Mouse (Mus musculus) cerebellum, postnatal 36 days (tissue): ENCODE results near the gene Paics.
A peak's percentile ranks its signal among the peaks of the same experiment; 100 is the strongest.
"Not testable (repeated sequence)": the region's sequence is repeated elsewhere in the genome, so short reads cannot be mapped to it uniquely, and the experiment has no call there.

Experiments
- DNase-seq, 2 experiments: peaks; one replicate each; pipeline ENCODE4 v3.0.0; 2021 to 2022; ENCODE audit warnings: mixed read lengths in 2 of 2

Gene Paics

GRCm38 (mm10) chr5:76952112-76953040 is 1.3 kb downstream of the Paics start:
- no peak for DNase-seq

DNA sequence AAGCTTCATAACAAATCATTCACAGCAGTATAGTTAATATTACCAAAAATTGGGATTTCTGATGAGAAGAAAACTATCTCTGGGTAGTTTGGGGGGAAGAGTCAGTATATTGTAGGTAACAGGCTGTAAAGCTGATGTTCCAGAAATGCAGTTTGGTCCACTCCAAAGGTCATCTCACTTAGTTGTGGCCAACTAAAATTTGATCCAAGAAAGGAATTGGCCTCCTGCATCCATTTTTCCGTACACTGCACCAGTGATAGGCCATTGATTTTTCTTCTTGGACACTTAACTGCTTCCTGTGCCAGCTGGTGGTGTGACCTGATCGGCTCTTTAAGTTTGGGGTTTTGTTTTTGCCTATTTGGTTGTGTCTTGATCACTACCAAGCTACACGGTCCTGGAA is 2.7 kb downstream of the Paics start:
- no peak for DNase-seq

DNA sequence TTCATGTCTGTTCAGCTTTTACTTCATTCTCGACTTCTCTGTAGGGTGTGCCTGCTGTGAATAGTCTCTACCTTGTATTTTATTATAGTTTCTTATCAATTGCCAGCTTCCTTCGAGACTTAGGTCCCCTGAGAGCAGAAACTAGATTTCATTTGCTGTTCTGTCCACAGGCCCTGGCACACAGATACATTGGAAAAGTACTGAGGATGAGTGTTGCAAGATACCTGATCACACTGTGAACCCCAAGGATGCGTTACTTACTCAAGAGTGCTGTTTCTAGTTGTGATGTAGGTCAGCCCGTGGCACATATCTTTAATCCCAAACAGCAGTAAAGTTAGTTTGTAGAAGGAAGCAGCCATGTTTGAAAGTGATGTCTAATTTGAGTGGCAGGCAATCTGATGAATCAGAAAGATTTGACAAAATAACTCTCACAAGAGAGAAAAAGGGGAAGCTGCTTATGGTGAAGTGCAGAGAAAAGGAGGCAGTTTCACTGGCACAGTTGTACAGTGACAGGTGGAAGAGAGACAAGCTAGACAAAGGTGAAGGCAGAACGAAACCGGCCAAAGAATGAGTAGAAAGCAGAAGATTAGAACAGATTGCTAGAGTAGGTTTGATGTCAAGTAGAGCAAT is 3.3 kb downstream of the Paics start:
- DNase-seq = no peak

DNA sequence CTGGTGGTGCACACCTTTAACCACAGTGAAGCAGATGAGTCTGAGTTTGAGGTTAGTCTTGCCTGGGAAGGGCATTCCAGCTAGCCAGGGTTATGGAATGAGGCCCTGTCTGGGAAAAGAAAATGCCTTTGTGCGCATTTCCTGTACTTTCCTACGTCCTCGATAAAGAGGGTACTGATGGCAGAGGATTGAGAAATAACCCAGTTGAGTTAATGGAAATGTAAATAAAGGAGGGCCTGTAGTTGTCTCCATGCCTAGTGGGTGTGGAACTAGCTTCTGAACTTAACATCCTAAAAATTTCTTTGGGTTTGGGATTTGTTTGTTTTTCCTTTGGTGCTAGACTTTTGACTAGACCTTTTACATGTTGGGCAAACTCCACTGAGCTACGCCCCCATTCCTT is 4.4 kb downstream of the Paics start:
- no peak for DNase-seq

DNA sequence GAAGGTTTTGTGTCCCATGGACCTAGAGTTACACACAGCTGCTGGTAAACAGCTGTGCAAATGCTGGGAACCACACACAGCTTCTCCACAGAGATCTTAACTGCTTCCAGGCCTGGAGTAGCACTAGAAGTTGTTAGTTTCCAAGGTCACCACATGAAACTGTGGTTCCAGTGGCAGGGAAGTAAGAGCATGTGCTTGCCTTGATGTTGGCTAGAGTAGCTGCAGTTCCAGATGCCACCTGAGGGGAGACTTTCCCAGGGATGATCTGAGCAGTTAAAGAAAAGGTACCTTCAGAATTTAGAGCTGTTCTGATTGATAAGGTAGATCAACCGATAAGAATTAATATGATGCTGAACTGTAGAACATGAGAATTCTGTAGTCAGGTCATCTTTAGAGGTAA is 6.8 kb downstream of the Paics start:
- no peak for DNase-seq

DNA sequence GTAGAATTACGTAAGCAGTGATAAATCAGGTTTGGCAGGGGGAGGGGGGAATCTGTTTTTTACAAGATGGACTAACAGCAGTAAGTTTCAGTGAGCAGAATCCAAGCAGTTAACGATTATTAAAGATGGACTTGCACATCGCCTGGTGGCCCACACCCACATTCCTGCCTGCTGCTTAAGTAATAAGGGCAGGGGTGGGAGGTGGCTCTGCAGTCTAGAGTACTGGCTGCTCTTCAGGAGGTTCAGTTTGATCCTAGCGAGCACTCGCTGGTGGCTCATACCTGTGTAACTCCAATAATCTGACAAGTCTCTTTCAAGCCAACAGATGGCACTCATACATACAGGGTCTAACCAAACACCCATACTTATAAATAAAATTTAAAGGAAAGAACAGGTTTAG is 8.5 kb downstream of the Paics start:
- no peak for DNase-seq

- DNase-seq = no peak
These were observed 11.4 kb downstream of the Paics start for GRCm38 (mm10) chr5:76962545-76962944.

DNA sequence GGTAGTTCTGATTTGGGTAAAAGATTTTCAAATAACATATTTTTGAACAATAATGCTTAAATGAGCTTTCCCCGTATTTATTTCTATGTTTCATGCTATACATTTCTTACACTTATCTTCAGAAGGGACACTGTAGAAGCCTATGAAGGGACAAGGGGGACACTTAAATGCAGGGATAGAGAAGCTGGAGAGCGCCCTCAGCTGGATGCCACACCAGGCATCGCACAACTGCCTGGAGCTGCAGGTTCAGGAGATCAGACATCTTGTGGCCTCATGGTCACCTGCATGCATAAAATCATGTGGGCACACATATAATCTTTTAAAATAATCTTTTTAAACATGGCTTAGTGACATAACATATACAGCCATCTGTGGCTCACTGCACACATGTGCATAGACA is 13.5 kb downstream of the Paics start:
- DNase-seq = no peak

- no peak for DNase-seq
These were observed 18.1 kb downstream of the Paics start for GRCm38 (mm10) chr5:76969250-76969649.

DNA sequence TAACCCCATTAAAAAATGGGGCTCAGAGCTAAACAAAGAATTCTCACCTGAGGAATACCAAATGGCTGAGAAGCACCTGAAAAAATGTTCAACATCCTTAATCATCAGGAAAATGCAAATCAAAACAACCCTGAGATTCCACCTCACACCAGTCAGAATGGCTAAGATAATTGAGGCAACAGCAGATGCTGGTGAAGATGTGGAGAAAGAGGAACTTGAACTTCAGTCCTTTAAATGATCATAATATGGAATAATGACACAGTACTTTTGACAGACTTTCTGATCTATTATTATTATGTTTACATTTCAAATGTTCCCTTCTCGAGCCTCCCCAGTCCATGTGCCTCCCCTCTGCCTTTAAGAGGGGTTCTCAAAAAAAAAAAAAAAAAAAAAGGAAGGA is 20.0 kb downstream of the Paics start:
- DNase-seq = not testable (repeated sequence)

- DNase-seq = no peak
These were observed 22.4 kb downstream of the Paics start for GRCm38 (mm10) chr5:76973488-76973887.

DNA sequence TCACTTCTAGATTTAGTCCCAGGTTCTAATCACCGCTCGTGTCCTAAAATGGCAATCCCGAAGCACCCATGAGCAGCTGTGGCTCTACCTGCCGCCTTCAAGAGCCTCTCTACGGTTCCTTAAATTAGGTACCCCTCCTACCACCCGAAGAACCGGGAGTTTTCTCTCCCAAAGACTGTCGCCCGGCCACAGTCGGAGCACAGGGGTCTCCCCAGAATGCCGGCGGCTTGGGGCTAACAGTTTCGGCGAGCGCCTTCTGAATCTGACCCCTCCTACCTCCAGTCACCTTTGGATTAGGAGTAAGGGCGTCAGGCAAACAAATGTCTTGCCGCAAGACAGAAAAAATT is 23.1 kb downstream of the Paics start:
- DNase-seq = no peak

- DNase-seq = peak; percentile 82 to 85
These were observed 23.6 kb downstream of the Paics start, which contains the start of gene Srp72 for GRCm38 (mm10) chr5:76974554-76975285. TSS of gene Srp72 (plus strand) at chr5:76974683.

DNA sequence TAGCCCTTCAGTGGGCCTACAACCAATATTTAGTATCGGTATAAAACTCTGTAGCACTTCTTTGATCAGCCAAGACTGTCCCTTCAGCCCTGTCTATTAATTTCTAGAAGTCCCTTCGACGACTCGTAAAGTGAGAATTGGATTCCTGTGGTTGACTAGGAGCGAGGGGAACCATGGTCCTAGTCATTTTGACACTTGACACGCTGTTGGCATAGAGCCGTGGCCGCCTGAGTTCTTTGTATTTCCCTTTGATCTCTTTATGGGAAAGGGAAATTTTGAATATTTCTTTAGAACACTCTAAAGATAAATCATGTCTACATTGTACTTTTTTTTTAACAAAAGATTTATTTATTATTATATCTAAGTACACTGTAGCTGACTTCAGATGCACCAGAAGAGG is 24.6 kb downstream of the Paics start:
- DNase-seq = no peak

DNA sequence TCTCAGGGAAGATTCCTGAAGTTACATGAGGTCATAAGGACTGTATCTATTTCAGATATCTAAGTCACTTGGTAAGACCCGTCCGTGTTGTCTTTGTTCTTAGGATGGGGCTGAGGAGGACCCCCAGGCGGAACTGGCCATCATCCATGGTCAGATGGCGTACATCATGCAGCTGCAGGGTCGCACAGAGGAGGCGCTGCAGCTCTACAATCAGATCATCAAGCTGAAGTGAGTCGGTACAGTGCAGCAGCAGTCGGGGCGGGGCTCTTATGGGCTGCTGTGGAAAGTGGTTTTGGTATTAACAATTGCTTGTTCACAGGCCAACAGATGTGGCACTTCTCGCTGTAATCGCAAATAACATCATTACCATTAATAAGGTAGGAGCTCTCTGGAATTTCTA is 32.9 kb downstream of the Paics start:
- no peak for DNase-seq

- DNase-seq = no peak
These were observed 39.7 kb downstream of the Paics start for GRCm38 (mm10) chr5:76990789-76991188.

DNA sequence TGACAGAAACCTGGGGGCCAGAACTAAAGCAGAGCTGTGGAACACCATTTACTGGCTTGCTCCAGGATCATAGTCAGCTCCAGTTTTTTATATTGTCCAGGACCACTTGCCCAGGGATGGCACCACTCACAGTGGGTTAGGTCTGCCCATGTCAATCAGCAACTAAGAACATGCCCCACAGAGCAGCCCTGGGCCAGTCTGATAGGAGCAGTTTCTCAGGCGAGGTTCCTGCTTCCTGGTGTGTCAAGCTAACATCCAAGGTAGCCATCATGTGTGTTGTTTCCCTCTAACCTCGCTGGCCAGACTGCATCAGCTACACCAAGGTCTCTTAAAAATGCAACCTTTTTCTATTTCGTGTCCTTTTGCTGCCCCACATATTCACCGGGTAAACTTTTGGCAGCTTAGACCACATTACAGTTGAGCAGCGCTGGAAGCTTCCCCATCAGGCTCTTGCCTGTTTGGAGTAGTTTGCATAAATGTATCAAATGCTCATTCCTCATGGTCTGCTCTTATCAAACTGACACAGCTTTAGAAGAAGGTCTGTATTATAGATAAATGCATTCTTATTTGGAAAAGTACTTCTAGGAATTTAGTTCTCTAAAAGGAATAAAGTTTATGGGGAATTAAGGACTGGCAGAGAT is 42.2 kb downstream of the Paics start:
- DNase-seq = no peak

DNA sequence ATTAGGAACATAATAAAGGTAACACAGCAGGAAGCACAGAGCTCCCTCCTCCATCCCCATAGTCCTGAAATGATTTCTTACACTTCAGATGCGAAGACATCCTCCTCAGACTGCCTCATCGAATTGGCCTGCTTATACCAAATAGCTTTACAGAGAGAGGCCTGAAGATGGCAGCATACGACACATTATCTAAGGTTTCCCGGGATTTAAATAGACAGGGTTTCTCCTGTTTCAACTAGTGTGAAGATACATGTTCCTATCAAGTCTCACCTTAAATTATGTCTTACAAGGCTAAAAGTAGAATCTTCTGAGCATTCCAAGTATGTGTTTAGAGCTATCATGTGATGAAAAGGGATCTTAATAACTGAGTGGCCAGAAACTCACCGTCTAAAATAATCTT is 47.3 kb downstream of the Paics start:
- no peak for DNase-seq

DNA sequence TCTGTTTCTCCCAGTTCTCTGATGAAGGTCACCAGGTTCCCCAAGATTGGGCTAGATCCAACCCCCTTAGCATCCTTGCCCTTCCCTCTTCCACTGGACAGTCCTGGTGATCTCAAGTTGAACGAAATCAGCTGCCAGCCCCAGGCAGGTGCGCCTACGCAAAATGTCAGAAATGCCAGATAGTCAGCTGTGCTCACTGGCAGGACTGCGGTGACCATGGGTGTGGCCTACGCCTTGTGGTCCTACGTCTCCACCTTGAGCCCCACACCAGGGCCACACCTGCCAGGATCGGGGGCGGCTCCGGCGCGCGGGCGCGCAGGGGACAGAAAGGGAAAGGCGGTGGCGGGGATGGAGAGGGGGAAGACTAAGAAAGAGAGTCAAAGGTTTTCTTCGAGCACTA is 50.1 kb downstream of the Paics start:
- no peak for DNase-seq

DNA sequence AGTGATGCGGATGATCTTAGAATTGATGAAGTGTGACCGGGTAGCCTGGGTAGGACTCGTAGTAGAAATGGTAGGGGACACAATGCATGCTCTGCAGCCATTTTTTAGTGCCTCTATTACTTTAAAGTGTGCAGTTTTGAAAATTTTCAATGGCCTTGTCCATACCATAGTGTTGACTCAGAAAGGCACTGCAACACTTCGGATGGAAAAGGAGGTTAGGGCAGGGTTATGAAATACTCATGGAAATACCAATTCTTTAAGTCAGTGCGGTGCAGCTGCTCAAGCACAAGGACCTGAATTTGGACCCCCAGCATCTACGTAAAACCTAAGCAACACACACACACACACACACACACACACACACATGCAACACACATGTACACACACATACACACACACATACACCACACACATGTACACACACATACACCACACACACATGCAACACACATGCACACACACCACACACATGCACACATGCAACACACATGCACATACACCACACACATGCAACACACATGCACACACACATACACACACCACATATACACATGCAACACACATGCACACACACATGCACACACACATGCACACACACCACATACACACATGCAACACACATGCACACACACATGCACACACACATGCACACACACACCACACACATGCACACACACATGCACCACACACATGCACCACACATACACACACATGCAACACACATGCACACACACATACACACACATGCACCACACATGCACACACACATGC is 53.1 kb downstream of the Paics start, which contains the start of gene Arl9:
Arl9 (plus strand) TSS at position 5 of the 771 bp plus-strand sequence.
- DNase-seq = no peak

GRCm38 (mm10) chr5:77010352-77010751 is 59.2 kb downstream of the Paics start:
- DNase-seq = no peak

DNA sequence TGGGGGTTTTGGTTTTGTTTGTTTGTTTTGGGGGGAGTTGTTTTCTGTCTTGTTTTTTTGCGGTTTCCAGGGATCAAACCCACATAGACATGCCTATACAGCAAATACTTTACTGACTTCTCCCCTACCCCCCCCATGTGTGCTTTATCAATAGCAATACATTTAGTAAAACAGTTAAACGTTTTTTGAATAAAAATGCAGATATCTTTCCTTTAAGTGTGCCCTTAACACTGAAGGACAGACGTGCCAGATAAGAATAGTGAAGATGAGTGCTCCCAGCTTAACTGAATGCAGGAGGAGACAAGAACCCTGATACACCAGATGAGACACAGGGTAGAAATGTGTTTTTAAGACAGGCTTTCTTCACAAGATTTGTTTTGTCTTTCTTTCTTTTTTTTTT is 60.0 kb downstream of the Paics start:
- no peak for DNase-seq
